Mouse (Mus musculus) T-helper 17 cell (primary cell): ENCODE measurements at regions not wholly inside any gene's neighbourhood (a gene's known extent, or its start where the extent isn't known, plus 50 kb on each side); places are given as distances from the start of the nearest gene placed in this dataset.

Source experiments
- in situ Hi-C, 2 experiments: fragments of 300-600 bp; cut with MboI, MseI; formaldehyde crosslinking; loops; 1 replicate in 1 of 2; 2 replicates in 1 of 2; pipeline ENCODE4 v1.15.1; 2025; ENCODE audit warnings: high pct_unique_total_duplicates in 2 of 2

- in situ Hi-C loops, result no loop called here
Measured at GRCm38 (mm10) chr3:36275502-36275901, 53.4 kb upstream of the Qrfpr start.
